Mouse (Mus musculus): ENCODE measurements around the gene Cfap58. TPM values are rescaled to one million over a fixed set of nuclear protein-coding genes. Genes with fewer than 3 reads are reported as not detected.

The Cfap58 gene
- polyA plus RNA-seq, 1 experiment from 2014 or later: 0.41 TPM

- H3K27ac ChIP-seq: no peak overlapping the region
- H3K4me2 ChIP-seq: no peak overlapping the region
- peaks cover 22% of the 10 kb centered on the region for H3K4me1 ChIP-seq
- WGBS: 90% methylated on average over 5 of the region's 5 CpGs
- H3K27me3 ChIP-seq (replicated peaks): no peaks in the 10 kb centered on the region
- no peaks in the 10 kb centered on the region for H3K36me3 ChIP-seq (replicated peaks)
- H3K9me3 ChIP-seq: no peaks in the 10 kb centered on the region
- no peak overlapping the region for H3K4me3 ChIP-seq
- ATAC-seq (replicated peaks): no peak
- no peak overlapping the region for H3K9ac ChIP-seq
Measured at GRCm38 (mm10) chr19:47905603-47906002, 31.9 kb upstream of the Cfap58 start.

- Histone ChIP-seq H3K9ac (no peak overlapping the region), H3K27me3 (replicated peaks) (no peaks in the 10 kb centered on the region), H3K4me3 (no peak overlapping the region), H3K4me2 (no peak overlapping the region), H3K9me3 (no peaks in the 10 kb centered on the region), H3K36me3 (replicated peaks) (no peaks in the 10 kb centered on the region), H3K27ac (no peak overlapping the region), H3K4me1 (peaks cover 24% of the 10 kb centered on the region)
- no peak for ATAC-seq (replicated peaks)
- WGBS: 90% methylated on average over 9 of the region's 9 CpGs
Measured at GRCm38 (mm10) chr19:47907596-47907995, 29.9 kb upstream of the Cfap58 start.

- H3K27me3 ChIP-seq (replicated peaks): no peaks in the 10 kb centered on the region
- WGBS: 25% methylated on average over 6 of the region's 6 CpGs
- peak overlapping the region; percentile 54 for H3K4me2 ChIP-seq
- H3K4me1 ChIP-seq: peaks cover 24% of the 10 kb centered on the region
- no peaks in the 10 kb centered on the region for H3K9me3 ChIP-seq
- no peak overlapping the region for H3K4me3 ChIP-seq
- H3K27ac ChIP-seq: peak overlapping the region; percentile 93
- H3K36me3 ChIP-seq (replicated peaks): no peaks in the 10 kb centered on the region
- peak; percentile 45 for ATAC-seq (replicated peaks)
- H3K9ac ChIP-seq: peak overlapping the region; percentile 14; the same call in 1 of the 2 replicates
Measured at GRCm38 (mm10) chr19:47908961-47909371, 28.5 kb upstream of the Cfap58 start.

- Histone ChIP-seq H3K9me3 (no peaks in the 10 kb centered on the region), H3K4me1 (peaks cover 24% of the 10 kb centered on the region), H3K4me3 (peak overlapping the region; percentile 30), H3K9ac (peak overlapping the region; percentile 47), H3K27me3 (replicated peaks) (no peaks in the 10 kb centered on the region), H3K36me3 (replicated peaks) (no peaks in the 10 kb centered on the region), H3K27ac (peak overlapping the region; percentile 93), H3K4me2 (peak overlapping the region; percentile 54)
- 3% methylated on average over 10 of the region's 10 CpGs for WGBS
- peak; percentile 83 for ATAC-seq (replicated peaks)
Measured at GRCm38 (mm10) chr19:47909387-47910116, 27.9 kb upstream of the Cfap58 start.

GRCm38 (mm10) chr19:47910117-47910618 lies 27.3 kb upstream of the Cfap58 start:
- Histone ChIP-seq H3K9ac (peak overlapping the region; percentile 47; the same call in 1 of the 2 replicates), H3K27ac (peak overlapping the region; percentile 93), H3K27me3 (replicated peaks) (no peaks in the 10 kb centered on the region), H3K9me3 (no peaks in the 10 kb centered on the region), H3K4me3 (peak overlapping the region; percentile 30; the same call in 1 of the 2 replicates), H3K4me1 (peaks cover 24% of the 10 kb centered on the region), H3K36me3 (replicated peaks) (no peaks in the 10 kb centered on the region), H3K4me2 (peak overlapping the region; percentile 54)
- ATAC-seq (replicated peaks): 0 out of 2 replicates have a peak, but pooled peaks have one; percentile 13
- WGBS: 26% methylated on average over 4 of the region's 4 CpGs

GRCm38 (mm10) chr19:47910751-47911150 lies 26.7 kb upstream of the Cfap58 start:
- Histone ChIP-seq H3K9ac (no peak overlapping the region), H3K4me2 (no peak overlapping the region), H3K27me3 (replicated peaks) (no peaks in the 10 kb centered on the region), H3K4me3 (no peak overlapping the region), H3K9me3 (no peaks in the 10 kb centered on the region), H3K27ac (peak overlapping the region; percentile 93), H3K4me1 (peaks cover 24% of the 10 kb centered on the region), H3K36me3 (replicated peaks) (no peaks in the 10 kb centered on the region)
- WGBS: 87% methylated on average over 4 of the region's 4 CpGs
- no peak for ATAC-seq (replicated peaks)

GRCm38 (mm10) chr19:47913344-47913743 lies 24.1 kb upstream of the Cfap58 start:
- Histone ChIP-seq H3K4me2 (no peak overlapping the region), H3K9me3 (no peaks in the 10 kb centered on the region), H3K27ac (no peak overlapping the region), H3K4me1 (peaks cover 39% of the 10 kb centered on the region), H3K27me3 (replicated peaks) (no peaks in the 10 kb centered on the region), H3K36me3 (replicated peaks) (no peaks in the 10 kb centered on the region), H3K9ac (no peak overlapping the region), H3K4me3 (no peak overlapping the region)
- no peak for ATAC-seq (replicated peaks)
- WGBS: 89% methylated on average over 7 of the region's 7 CpGs

GRCm38 (mm10) chr19:47914191-47914590 lies 23.3 kb upstream of the Cfap58 start:
- H3K4me2 ChIP-seq: no peak overlapping the region
- peaks cover 35% of the 10 kb centered on the region for H3K4me1 ChIP-seq
- ATAC-seq (replicated peaks): no peak
- no peak overlapping the region for H3K9ac ChIP-seq
- H3K9me3 ChIP-seq: no peaks in the 10 kb centered on the region
- no peak overlapping the region for H3K27ac ChIP-seq
- no peaks in the 10 kb centered on the region for H3K36me3 ChIP-seq (replicated peaks)
- 93% methylated on average over 4 of the region's 4 CpGs for WGBS
- H3K4me3 ChIP-seq: no peak overlapping the region
- H3K27me3 ChIP-seq (replicated peaks): no peaks in the 10 kb centered on the region

- no peak overlapping the region for H3K4me3 ChIP-seq
- H3K4me1 ChIP-seq: peaks cover 31% of the 10 kb centered on the region
- H3K36me3 ChIP-seq (replicated peaks): no peaks in the 10 kb centered on the region
- no peak overlapping the region for H3K4me2 ChIP-seq
- no peaks in the 10 kb centered on the region for H3K9me3 ChIP-seq
- no peak overlapping the region for H3K27ac ChIP-seq
- WGBS: 77% methylated on average over 4 of the region's 4 CpGs
- no peak overlapping the region for H3K9ac ChIP-seq
- ATAC-seq (replicated peaks): no peak
- H3K27me3 ChIP-seq (replicated peaks): no peaks in the 10 kb centered on the region
Measured at GRCm38 (mm10) chr19:47915251-47915650, 22.2 kb upstream of the Cfap58 start.

GRCm38 (mm10) chr19:47917396-47917795 lies 20.1 kb upstream of the Cfap58 start:
- no peak overlapping the region for H3K27ac ChIP-seq
- H3K4me3 ChIP-seq: 0 out of 2 replicates have a peak overlapping the region, but pooled peaks have one; percentile 83
- H3K36me3 ChIP-seq (replicated peaks): no peaks in the 10 kb centered on the region
- no peak for ATAC-seq (replicated peaks)
- H3K9ac ChIP-seq: no peak overlapping the region
- no peaks in the 10 kb centered on the region for H3K27me3 ChIP-seq (replicated peaks)
- 8% methylated on average over 4 of the region's 4 CpGs for WGBS
- H3K9me3 ChIP-seq: no peaks in the 10 kb centered on the region
- H3K4me1 ChIP-seq: peaks cover 25% of the 10 kb centered on the region
- H3K4me2 ChIP-seq: peak overlapping the region; percentile 90

GRCm38 (mm10) chr19:47918016-47918415 lies 19.5 kb upstream of the Cfap58 start:
- H3K4me3 ChIP-seq: peak overlapping the region; percentile 83
- no peak for ATAC-seq (replicated peaks)
- H3K27me3 ChIP-seq (replicated peaks): no peaks in the 10 kb centered on the region
- H3K9ac ChIP-seq: no peak overlapping the region; the same call in 1 of the 2 replicates
- WGBS: 10% methylated on average over 9 of the region's 9 CpGs
- H3K4me2 ChIP-seq: peak overlapping the region; percentile 90
- H3K4me1 ChIP-seq: peaks cover 25% of the 10 kb centered on the region
- H3K9me3 ChIP-seq: no peaks in the 10 kb centered on the region
- H3K36me3 ChIP-seq (replicated peaks): no peaks in the 10 kb centered on the region
- no peak overlapping the region for H3K27ac ChIP-seq

GRCm38 (mm10) chr19:47918455-47919101 lies 18.9 kb upstream of the Cfap58 start:
- ATAC-seq (replicated peaks): peak; percentile 32
- H3K4me2 ChIP-seq: peak overlapping the region; percentile 90

More at GRCm38 (mm10) chr19:47918455-47919101, 18.9 kb upstream of the Cfap58 start:
- H3K27me3 ChIP-seq (replicated peaks): no peaks in the 10 kb centered on the region
- no peaks in the 10 kb centered on the region for H3K36me3 ChIP-seq (replicated peaks)
- H3K27ac ChIP-seq: peak overlapping the region; percentile 82
- peak overlapping the region; percentile 83 for H3K4me3 ChIP-seq
- H3K4me1 ChIP-seq: peaks cover 25% of the 10 kb centered on the region
- H3K9ac ChIP-seq: peak overlapping the region; percentile 68
- H3K9me3 ChIP-seq: no peaks in the 10 kb centered on the region
- WGBS: under 1% methylated on average over 29 of the region's 29 CpGs

All from midbrain, embryonic 15.5 days (tissue).